Mouse (Mus musculus) kidney, postnatal 36 days (tissue): ENCODE measurements around the gene Dffa.

Source experiments
- DNase-seq, 2 experiments: peaks; one replicate each; pipeline ENCODE4 v3.0.0; 2021 to 2022; ENCODE audit warnings: mixed read lengths in 2 of 2

The Dffa gene

GRCm38 (mm10) chr4:149103875-149104561, at the start of gene Dffa:
TSS of gene Dffa (plus strand) at chr4:149104146.
- peak; percentile 95 to 96 for DNase-seq

DNA sequence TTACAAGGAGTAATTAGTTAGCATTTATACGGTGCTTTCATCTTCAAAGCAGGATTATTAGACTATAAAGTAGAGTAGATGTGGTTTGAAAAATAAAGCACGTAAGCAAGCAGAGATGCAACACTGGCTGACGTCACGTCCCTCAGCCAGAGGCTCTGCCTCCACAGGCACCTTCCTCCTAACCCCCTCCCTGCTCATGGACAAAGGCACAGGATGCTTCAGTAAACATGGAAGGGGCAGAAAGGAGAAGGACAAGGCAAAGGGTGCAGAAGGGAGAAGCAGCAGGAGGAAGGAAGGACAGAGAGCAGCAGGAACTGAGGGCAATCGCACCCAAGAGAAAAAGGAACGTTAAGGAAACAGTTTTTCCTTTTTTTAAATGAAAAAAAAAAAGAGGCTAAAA, 48.1 kb upstream of the Dffa start:
- no peak for DNase-seq

DNA sequence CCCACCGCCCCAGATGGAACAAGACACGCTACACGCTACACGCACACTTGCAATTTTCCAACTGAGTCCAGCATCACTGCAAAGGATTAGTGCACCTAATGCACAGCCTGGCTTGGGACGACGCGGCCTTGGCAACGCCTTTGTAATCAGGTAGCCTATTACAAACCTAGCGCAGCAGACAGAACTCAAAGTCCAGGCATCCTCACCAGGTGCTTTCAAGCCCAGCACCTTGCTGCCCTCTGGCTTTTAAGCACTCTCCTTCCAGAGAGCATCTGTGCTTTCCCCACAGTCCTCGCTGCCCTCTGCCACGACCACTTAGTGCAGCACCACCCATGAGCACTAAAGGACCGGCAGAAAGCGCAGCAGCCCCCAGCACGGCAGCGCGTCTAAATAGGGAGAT, 47.0 kb upstream of the Dffa start:
- peak; percentile 36 to 57 for DNase-seq

DNA sequence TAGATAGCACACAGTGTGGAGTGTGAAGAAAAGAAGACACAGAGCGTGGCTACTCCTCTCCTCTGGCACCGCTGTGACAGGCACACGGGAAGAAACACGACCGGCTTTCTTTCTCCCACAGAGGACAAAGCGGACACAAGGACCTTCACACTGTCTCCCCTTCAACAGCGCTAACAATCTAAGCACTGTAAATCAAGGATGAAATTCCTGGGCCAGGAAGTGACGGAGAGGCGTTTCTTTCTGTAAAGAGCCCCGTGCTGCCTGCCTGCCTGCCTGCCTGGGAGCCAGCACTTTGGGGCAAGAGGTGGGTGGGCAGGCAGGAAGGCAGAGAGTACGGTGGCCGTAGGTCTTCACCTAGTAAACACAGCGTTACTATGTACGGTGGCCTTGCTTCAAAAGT, 46.5 kb upstream of the Dffa start:
- DNase-seq, result no peak

DNA sequence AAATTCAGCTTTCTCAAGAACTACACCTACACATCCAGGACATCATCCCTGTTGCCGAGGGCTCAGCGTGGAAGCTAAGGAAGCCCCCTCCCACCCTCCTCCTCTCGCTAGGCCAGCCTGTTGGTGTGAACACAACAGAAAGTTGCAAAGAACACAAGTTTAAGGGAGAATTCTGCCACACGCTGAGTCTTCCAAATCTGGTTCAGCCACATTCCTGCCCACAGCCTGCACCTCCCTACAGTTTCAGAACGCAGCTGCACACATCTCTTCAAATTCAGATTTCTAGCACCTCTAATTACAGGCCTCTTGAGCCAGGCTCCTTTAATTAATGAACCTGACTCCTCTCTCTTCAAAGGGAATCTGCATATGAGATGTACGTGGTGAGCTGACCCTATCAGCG, 45.6 kb upstream of the Dffa start:
- no peak for DNase-seq

DNA sequence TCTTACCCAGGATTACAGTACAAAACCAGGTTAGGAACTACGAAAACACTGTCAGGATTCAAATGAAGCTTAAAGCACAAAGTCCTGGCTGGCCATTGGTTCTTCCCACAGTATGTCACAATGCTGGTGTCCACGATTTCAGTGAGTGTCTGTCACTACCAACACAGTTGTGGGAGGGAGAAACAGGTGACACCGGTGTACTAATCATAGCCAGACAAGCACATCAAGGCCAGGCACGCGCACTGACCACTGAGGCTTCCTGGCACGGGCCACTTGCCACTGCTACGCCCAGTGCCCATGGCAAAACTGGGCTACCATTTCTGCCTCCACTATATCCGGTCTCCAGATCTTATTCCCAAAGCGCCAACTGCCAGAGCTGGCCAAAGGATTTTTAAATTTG, 44.2 kb upstream of the Dffa start:
- no peak for DNase-seq

- DNase-seq, result no peak
Observed at GRCm38 (mm10) chr4:149060621-149061431, 43.1 kb upstream of the Dffa start.

DNA sequence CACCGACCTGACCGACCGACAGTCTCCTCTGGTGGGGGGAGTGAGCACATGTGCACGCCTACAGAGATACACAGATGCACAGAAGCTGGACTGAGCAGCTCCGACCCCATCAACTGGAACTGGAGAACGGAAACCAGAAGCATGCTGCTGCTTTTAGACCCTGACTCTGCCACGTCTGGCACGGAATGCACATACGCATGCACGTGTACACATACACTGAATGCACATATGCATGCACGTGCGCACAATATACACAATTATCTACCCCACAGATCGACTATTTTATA, 42.6 kb upstream of the Dffa start:
- no peak for DNase-seq

GRCm38 (mm10) chr4:149062406-149063318, 41.3 kb upstream of the Dffa start:
- peak in 1 of 2 experiments; percentile 45 for DNase-seq

GRCm38 (mm10) chr4:149064061-149064854, 39.7 kb upstream of the Dffa start:
- DNase-seq, result peak in 1 of 2 experiments; percentile 35

- peak in 1 of 2 experiments; percentile 40 for DNase-seq
Observed at GRCm38 (mm10) chr4:149066672-149067551, 37.0 kb upstream of the Dffa start.

GRCm38 (mm10) chr4:149075073-149075472, 28.9 kb upstream of the Dffa start:
- no peak for DNase-seq

DNA sequence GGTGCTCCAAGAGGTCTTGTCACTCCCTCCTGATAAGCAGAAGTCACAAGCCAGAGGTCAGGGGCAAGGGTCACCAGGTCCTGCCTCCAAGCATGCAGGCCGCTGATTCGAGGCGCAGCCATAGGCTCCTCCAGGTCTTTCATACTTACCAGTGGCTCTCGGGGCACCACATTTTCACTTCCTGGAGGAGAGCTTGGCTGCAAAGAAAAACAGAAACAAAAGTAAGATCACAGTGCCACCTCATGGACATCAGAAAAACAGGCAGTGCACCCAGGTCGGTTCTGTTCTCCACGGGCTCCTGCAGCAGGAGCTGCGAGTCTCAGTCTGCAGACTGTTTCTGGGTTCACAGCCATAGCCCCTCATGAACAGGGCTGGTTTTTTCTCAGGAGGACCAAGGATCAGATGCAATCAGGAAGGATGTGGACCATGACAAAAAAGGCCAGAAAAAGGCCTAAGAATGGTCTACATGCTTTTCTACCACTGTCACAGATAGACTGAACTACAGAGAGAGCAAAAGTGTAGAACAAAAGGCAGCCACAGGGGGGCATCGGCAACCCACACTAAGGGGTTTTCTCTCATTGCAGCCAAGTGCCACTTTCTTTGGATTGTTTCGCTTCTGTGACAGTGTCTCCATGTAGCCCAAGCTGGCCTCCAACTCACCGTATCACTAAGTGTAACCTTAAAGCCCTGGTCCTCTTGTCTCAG, 27.9 kb upstream of the Dffa start:
- peak; percentile 72 to 84 for DNase-seq

DNA sequence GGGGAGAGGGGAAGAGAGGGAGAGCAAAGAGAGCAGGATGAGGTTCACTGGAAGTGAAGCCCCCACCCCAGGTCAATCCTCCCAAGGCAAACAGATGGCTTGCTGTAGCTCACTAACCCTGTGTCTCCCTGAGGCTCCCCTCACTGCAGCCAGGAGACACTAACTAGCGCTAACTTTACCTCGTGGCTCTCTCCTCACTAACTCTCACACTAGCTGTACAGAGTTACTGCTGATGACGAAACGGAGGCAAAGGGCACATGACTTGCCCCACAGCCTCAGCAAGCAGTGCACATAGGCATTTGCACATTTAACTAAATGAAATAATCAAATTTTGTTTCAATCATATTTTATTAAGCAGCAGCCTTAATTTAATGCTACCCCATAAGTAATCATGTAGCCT, 25.7 kb upstream of the Dffa start:
- DNase-seq, result peak; percentile 50 to 56

DNA sequence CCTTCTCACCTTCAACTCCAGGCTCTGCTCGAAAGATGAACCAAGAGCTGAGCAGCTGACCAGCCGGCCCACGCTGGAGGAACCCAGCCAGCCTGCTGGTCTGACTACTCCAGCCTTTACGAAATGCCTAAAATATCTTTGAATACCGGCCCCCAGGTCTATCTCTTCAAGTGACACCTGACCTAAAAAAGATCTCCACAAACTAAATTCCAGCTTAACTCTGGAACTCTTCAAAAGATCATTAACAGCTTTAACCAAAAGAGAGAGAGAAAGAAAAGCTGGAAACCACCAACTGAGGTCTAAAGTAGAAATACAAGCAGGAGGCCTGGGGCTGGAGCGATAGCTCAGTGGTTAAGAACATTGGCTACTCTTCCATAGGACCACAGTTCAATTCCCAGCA, 24.3 kb upstream of the Dffa start:
- peak; percentile 37 to 40 for DNase-seq

- DNase-seq, result no peak
Observed at GRCm38 (mm10) chr4:149080111-149080510, 23.8 kb upstream of the Dffa start.

DNA sequence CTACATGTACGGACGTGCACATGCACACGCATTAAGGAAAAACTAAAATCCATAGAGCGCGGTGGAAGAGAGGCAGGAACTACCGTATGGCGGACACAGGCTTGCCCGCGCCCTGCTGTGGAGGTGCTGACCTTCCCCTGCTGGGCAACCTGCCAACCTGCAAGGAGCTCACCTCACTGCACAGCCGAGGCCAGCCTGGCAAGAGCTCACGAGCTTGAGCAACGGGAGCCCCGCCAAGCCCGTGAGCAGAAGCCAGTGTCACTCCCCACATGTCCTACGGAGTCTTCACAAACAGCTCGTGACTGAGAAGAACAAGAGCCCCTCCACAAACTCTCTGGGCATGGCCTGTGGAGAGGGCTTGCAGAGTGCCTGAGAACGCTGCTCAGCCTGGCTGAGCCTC, 22.4 kb upstream of the Dffa start:
- DNase-seq, result peak; percentile 95 to 97

GRCm38 (mm10) chr4:149085381-149085780, 18.6 kb upstream of the Dffa start:
- DNase-seq, result no peak

GRCm38 (mm10) chr4:149091364-149091763, 12.6 kb upstream of the Dffa start:
- no peak for DNase-seq

DNA sequence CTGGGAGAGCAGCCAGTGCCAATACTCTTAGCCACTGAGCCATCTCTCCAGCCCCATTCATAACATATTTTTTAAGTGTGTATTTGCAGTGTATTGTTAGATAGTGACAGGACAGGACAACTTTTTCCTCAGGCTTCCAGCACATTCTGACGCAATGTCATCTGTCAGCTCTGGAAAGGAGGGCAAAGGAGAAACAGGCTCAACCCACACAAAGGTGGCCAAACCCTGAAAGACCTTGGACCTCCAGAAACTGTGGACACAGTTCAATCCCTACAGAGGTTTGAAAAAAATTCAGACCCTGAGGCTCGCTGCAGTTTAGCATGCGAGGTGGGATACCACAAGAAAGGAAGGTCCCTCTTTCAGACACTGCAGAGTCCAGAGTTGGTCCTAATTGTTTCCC, 6.0 kb upstream of the Dffa start:
- DNase-seq, result peak in 1 of 2 experiments; percentile 47

DNA sequence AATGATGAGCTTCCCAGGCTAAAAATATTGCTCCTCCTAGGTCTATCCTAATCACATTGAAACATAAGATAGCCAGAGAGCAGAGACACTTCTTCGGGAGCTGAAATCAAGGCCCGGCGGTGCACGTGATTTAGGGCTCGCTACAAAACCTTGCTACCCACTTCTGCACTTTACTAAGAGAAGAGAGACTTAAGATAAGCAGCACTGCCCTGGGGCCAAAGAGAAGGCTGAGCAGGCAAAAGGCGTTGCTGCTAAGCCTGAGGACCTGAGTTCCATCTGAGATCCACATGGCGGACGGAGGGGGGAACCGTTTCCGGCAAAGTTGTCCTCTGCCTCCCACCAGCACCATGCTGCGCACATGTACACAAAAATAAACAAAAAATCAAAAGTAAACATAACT, 5.4 kb upstream of the Dffa start:
- peak in 1 of 2 experiments; percentile 37 for DNase-seq
